Mouse (Mus musculus) stomach, postnatal 0 days (tissue): ENCODE measurements around the gene Tm7sf3.

Experiments
- CTCF ChIP-seq: IDR thresholded peaks from 2 replicates; pipeline ENCODE4 v1.5.1; 2016; ENCODE audit warnings: antibody characterized with exemption, low read depth, mild to moderate bottlenecking, moderate library complexity
- EP300 ChIP-seq: optimal IDR thresholded peaks from 2 replicates; pipeline ENCODE3; 2016; ENCODE audit warnings: antibody characterized with exemption

GRCm38 (mm10) chr6:146676904-146677303, 34.3 kb upstream of the Tm7sf3 start:
- TF ChIP-seq CTCF (no peak), EP300 (no peak)
